Mouse (Mus musculus): ENCODE results near the gene Ttll13. TPM values are rescaled to one million over a fixed set of nuclear protein-coding genes. Genes with fewer than 3 reads are reported as not detected.

Gene Ttll13
- 0.43 and 0.80 TPM in 2 replicates for polyA plus RNA-seq (2012)

DNA sequence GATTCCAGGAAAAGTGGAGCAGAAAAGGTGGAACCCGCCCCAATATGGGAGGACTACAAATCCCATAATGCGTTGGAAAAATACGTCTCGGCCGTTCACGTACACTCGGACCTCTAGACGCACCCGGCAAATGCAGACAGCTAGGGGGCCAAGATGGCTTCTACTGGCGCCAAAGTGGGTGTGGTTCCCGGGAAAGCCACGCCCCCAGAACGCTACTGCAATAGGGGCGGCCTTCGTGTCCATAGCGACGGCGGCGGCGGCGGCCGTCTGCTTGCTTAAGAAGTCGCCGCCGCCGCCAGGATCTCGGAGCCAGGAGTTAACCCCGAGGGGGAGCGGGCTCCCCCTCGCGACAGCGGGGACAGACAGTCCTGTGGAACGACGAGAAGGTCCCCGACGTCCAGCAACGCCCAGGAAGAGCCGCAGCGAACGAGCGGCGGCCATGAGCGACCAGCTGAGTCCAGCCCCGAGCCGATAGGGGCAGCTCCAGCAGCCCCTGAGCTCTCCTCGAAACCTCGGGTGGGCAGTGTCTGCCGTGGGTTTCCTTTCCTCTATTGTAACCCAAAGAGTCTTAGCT lies at the start of gene Ttll13:
TSS of gene Ttll13 (plus strand) at position 229 of the 574 bp plus-strand sequence.
- no peak for TF ChIP-seq GATA1 (IDR thresholded peaks at IDR 0.05; ENCODE audit: low read length)

DNA sequence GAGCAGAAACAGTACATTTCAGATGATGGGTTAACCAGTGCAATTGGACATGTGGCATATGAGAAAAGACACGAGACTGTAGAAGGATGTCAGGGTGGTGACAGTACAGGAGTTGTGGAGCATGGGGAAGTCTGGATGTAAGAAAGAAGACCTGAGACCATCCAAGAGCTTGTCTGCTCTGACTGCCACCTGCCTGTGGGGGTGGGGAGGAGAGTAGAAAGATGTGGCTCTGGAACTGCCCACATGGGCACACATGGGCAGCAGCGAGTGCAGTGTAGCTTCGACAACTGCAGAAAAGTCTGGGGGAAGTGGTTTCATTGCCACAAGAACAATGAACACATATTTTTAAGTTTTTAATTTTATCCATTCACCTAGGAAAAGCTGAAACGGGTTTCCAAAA lies 48.8 kb upstream of the Ttll13 start:
- no peak for TF ChIP-seq GATA1 (IDR thresholded peaks at IDR 0.05; ENCODE audit: low read length)

DNA sequence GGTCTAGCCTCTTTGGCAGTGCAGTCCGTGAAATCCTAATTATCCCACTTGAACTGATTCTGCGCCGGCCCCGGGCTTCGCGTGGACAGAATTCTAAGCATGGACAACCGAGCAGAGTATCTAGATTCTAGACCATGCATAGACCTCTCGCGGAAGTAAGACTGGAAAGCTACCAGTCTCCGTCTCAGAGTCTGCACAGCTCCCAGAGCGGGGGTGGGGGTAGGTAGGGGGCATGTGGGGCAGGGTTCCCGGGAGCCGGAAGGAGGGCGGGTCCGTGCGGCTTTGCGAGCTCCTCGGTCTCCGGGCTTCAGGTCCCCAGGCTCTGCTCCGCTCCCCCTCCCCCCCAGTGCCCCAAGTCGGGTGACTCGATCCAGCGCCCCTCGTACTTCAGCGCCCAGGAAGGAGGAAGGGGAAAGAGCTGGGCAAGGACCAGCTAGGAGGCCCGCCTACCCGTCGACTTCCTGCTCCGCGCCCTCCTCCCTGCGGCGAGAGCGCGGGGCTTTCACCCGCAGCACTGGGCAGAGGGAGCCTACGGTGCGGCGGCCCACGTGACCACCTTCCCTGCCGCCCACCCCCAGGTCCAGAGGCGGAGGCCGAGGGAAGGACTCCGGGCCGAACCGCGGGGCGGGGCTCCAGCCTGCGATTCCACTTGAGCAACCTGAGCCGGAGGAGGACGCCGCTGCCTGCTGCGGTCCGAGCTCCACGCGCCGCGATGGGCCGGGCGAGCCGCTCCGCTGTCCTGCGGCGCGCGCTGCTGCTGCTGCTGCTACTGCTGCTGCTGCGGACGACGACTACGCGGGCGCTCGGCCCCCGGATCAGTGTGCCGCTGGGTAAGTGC lies 48.0 kb upstream of the Ttll13 start:
- no peak for TF ChIP-seq GATA1 (IDR thresholded peaks at IDR 0.05; ENCODE audit: low read length)

DNA sequence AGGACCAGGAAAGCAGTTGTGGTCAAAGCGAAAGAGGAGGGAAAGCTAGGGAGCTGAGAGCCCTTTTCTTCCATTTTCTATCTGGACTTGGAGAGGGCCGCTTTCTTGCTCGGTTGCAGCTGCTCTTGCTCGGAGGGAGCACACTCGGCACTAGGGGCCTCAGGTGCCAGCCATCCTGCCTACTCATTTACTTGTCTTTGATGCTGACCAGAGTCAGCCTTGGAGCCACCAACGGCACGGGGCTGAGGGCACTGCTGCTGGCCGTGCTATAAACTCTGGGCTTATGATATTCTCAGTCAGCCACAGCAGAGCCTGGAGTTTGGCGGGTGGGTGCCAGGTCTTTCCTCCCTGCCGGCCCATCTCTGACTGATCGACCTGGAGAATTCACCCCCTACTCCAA lies 47.3 kb upstream of the Ttll13 start:
- TF ChIP-seq GATA1 (IDR thresholded peaks at IDR 0.05; ENCODE audit: low read length) = no peak

DNA sequence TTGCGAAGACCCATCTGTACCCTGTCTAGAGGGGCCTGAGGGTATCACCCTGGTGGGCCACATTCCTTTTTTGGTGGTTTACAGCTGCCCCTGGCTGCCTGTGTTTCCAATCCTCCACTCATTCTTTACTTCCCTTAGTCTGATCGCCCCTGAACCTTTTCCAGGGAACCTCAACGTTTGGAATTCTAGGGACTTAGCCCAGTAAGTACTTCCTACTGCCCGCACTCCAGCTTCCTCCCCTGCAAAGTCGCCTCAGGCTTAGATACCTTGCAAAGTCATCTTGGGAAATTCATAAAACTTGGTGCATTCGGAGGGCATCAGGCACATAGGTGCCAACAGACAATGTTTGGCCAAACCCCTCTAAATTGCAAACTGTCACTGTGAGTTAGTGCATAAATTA lies 46.9 kb upstream of the Ttll13 start:
- TF ChIP-seq GATA1 (IDR thresholded peaks at IDR 0.05; ENCODE audit: low read length) = no peak

DNA sequence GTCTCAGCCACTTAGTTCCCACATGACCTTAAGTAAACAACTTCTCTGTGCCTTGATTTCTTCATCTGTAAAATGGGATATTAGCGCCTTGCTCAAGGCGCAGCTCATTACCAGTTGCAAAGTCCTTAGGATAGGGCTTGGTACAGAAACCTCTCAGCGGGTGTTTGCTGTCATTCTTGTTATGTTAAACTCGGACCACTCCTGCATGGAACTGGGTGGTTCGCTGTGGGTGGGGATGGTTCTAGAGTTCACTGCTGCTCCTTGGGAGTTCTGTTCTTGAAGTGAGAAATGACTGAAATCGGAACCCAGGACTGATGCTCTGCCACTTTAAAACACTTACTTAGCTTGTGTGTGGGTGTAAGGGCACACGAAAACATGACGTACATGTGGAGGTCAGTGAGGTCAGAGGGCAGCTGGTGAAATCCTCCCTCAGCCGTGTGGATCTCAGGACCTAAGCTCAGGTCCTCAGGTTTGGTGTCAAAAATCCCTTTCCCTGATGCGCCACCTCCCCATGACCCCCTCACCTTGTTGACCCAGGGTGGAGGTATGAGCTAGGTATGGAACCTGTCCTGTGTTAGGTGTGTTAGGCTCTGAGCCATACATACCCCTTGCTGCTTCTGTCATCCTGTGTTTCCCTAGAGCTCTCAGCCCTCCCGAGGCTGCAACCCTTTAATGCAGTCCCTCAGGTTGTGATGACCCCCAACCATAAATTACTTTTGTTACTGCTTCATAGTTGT lies 46.2 kb upstream of the Ttll13 start:
- TF ChIP-seq GATA1 (IDR thresholded peaks at IDR 0.05; ENCODE audit: low read length) = no peak

DNA sequence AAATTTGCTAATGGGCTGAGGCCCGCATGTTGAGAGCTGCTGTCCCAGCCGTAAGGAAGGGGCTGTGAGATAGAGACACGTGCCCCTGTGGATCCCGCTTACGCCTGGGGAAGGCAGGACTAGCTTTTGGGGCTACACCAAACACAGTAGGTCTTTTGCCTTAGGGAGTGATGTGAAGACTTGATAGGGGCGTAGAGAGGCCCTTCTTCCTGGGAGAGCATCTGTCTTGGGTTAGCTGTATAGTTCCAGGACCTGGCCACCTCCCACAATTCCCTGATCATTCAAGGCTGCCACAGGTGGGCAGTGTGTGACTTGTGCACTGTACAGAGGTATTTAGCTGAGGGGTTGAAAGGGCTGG lies 45.6 kb upstream of the Ttll13 start:
- TF ChIP-seq GATA1 (IDR thresholded peaks at IDR 0.05; ENCODE audit: low read length) = no peak

DNA sequence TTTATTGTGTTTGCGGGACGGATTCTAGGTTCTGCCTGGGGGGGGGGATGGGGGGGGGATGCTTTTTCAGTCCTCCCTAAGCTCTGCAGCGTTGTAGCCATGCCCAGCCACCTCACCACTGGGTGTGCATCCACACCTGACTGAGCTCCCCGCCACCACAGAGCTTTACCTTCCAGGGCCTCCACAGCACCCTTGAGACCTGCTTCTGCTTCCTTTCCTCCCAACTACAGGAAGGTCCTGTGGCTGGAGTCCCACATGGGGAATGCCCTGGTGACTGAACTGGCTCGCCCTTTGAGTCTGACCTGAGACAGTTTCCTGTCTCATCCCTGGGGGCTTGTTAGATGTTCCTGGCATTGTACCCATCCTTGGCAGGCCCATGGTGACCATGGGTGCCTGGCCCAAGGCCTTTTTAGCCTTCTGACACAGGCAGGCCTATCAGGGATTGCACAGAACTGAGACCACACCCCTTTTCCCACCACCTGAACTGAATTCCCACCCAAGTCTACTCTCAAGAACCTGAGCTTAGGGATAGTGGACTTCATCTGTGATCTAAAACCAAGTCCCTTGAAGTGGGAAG lies 45.1 kb upstream of the Ttll13 start:
- TF ChIP-seq GATA1 (IDR thresholded peaks at IDR 0.05; ENCODE audit: low read length) = no peak

DNA sequence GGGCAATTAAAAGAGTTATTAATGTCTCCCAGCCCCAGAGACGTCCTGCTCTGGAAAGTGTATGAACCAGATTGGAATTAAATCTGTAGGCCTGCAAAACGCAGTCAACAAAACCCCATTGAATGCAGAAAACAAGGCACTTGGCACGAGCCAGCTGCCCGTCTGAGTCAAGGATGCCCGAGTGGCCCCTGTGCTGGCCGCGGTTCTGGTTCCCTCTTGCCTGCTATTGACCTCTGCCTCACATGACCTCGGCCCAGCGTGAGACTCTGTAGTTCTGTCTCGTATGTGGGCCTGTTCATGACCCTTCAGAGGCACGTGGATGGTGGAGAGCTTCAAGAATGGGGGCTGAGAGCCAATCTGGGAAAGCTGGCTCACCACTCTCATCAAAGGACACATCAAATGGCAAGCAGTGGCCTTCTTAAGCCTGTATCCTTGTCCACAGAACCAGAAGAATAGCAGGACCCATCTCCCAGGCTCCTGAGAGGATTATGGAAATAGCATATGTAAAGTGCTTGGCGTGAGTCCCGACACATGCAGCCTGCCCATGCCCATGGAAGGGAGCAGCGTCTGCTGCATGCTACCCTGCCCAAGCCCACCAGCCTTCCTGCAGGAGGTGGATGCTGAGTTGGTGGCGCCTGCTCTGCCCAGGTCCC lies 44.2 kb upstream of the Ttll13 start:
- no peak for TF ChIP-seq GATA1 (IDR thresholded peaks at IDR 0.05; ENCODE audit: low read length)

DNA sequence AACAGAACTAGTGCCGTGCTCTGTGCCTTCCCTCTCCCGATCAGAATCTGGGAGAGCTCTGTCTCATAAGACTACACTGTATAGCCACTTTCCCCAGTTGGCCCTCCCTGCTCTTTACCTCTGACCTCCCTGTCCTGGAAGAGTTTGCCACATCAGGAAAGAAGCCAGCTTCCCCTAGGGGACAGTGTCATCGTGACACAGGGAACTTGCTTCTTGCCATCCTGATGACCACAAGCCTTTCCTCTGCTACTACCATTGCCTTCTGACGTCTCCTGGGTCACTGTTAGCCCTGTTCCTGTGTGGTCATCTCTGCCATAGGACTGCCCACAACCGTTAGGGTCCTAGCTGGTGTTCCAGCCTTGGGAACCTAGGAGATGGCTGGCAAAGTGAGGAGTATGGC lies 43.2 kb upstream of the Ttll13 start:
- no peak for TF ChIP-seq GATA1 (IDR thresholded peaks at IDR 0.05; ENCODE audit: low read length)

DNA sequence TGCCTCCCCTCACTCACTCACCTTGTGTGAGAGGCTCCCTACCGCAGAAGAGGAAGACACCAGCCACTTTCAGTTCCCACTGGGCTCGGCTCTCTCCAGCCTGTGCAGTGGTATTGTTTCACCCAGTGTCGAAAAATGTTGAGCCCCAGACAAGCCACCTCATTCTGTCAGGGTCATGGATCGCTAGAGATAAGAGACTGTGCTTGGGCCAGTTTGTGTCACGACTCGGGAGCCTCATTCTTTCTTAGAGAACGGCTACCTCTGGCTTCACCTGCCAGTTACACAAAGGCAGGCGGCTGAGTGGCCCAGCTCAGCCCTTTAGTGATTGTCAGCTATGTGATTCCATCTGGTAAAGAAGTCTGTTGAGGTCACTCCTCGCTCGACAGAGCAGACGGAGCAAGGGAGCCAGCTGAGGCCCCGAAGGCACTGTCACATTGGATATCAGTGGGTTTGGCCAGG lies 42.5 kb upstream of the Ttll13 start:
- TF ChIP-seq GATA1 (IDR thresholded peaks at IDR 0.05; ENCODE audit: low read length) = no peak

DNA sequence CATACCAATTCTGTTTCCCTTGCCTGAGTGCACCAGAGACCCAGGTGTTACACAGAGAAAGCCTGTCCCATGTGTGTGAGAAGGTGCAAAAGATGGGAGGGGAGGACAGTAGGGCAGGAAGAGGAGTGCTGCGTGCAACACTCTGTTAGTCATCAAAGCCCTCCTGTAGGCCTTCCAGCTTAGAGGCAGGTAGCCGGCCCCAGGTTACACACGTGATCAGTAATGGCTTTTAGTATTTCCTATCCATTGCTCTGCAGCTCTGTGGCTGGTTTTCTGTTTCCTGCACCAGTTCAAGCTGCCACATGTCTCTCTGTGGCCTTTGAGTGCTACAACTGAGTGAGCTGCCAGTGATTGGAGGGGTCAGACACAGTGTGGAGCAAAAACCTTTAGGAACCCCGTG lies 41.8 kb upstream of the Ttll13 start:
- no peak for TF ChIP-seq GATA1 (IDR thresholded peaks at IDR 0.05; ENCODE audit: low read length)

DNA sequence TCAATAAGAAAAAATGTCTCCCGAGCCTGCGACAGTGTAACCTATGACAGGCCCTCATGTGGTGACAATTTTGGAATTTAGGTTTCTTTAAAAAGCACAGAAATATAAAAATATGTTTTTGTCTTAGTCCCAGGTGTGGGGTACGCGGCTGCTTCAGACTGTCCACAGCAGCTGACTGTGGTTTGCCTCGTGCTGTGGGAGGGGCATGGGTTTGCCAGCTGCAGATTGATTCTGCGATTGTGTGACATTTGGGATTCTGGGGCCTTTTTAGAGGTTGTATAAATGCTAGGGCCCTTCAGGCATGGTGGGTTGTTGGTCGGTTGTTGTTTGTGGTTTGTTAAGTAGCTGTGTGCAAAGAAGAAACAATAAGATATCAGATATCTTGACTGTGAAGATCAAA lies 41.2 kb upstream of the Ttll13 start:
- TF ChIP-seq GATA1 (IDR thresholded peaks at IDR 0.05; ENCODE audit: low read length) = no peak

DNA sequence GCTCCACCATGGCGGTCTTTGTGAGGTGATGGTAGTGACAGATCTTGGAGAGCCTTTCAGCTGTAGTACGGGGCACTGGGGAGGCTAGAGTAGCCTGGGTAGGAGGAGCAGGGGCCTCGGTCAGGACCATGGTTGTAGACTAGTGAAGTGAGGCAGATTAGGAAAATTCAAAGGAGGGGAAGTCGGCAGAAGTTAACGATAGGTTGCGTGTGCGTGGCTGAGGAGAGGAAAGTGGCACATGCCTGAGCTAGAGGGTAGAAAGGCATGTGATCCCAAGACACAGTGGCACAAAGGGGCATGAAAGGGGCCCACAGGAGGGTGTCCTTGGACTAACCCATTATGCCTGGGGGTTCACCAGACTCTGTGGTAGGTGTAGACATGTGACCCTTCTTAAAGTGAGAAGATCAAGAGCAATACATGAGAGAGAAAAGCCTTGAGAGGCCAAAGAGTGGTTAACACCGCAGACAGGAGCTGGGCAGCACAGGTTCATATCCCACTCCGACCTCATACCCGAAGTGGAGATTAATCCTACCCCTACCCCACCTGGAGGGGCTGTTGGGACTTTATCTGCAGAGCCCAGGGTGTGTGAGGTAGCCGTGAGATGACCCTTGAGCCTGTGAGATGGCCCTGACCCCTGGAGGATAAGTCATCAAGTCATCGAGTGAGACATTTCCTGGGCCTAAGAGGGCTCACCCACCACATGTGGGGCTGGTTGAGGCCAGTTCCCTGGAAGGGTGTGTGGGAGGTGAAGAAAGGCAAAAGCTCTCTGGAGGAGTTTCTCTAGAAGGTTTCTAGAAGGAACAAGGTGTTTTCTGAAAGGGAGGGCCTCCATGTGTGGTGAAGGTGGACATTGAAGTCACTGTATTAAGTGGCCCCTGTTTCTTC lies 40.2 kb upstream of the Ttll13 start:
- TF ChIP-seq GATA1 (IDR thresholded peaks at IDR 0.05; ENCODE audit: low read length) = no peak

DNA sequence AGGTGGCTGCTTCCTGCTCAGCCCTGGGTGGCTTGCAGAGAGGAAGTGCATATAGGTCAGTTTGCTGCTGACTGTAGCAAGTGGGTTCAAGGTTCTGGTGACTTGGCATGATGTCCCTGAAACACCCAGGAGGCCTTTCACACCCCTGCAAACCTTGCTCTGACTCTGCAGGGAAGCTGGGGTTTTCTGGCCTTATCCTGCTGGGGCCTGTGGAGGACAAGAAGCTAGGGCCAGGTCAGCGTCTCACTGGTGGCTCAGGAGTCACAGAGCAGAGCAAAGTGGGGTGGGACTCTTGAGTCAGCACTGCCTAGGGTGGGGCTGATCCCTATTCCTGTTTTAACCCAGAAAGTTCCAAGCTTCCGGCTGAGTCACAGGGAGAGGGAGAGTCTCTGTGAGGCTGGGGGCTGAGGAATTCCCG lies 38.9 kb upstream of the Ttll13 start:
- no peak for TF ChIP-seq GATA1 (IDR thresholded peaks at IDR 0.05; ENCODE audit: low read length)

Data from G1E-ER4 (cell line).